Mouse (Mus musculus) MEL (cell line): ENCODE measurements at regions not wholly inside any gene's neighbourhood (a gene's known extent, or its start where the extent isn't known, plus 50 kb on each side); places are given as distances from the start of the nearest gene placed in this dataset.

Experiments used
- DNase-seq: peaks from one replicate; pipeline ENCODE4 v3.0.0; 2011; ENCODE audit warnings: low read depth, low spot score
- H3K27ac ChIP-seq: 2 replicates; pipeline ENCODE4 v1.5.1; 2012; ENCODE audit warnings: low read depth, mild to moderate bottlenecking, control low read depth, low read length, moderate library complexity; ENCODE audit not compliant: control insufficient read depth
- H3K27me3 ChIP-seq, 2 experiments: fragments of 150-350 bp in 1 of 2; sonication (generic) in 1 of 2; 2 replicates each; pipeline ENCODE4 v1.6.1; 2012; ENCODE audit warnings: low read length in 2 of 2, mild to moderate bottlenecking in 2 of 2, improper control_type of control experiment in 1 of 2, moderate library complexity in 1 of 2; ENCODE audit not compliant: insufficient read depth in 2 of 2, control insufficient read depth in 1 of 2
- H3K36me3 ChIP-seq, 2 experiments: 2 replicates each; pipeline ENCODE4 v1.6.1; 2012 to 2014; ENCODE audit warnings: low read length in 2 of 2, improper control_type of control experiment in 1 of 2, inconsistent platforms in 1 of 2, mild to moderate bottlenecking in 1 of 2; ENCODE audit not compliant: insufficient read depth in 2 of 2, control insufficient read depth in 1 of 2
- H3K4me1 ChIP-seq, 2 experiments: fragments of 150-350 bp in 1 of 2; sonication (generic) in 1 of 2; 2 replicates each; pipeline ENCODE4 v1.6.1; 2012; ENCODE audit warnings: low read length in 2 of 2, improper control_type of control experiment in 1 of 2, mild to moderate bottlenecking in 1 of 2; ENCODE audit not compliant: insufficient read depth in 2 of 2, control insufficient read depth in 1 of 2
- H3K4me3 ChIP-seq, 2 experiments: fragments of 150-350 bp in 1 of 2; sonication (generic) in 1 of 2; 2 replicates each; pipeline ENCODE4 v1.5.1; 2012; ENCODE audit warnings: low read depth in 2 of 2, low read length in 2 of 2, mild to moderate bottlenecking in 2 of 2, moderate library complexity in 2 of 2, control low read depth in 1 of 2, improper control_type of control experiment in 1 of 2; ENCODE audit not compliant: control insufficient read depth in 1 of 2, insufficient read depth in 1 of 2
- H3K79me2 ChIP-seq: 2 replicates; pipeline ENCODE4 v1.6.1; 2012; ENCODE audit warnings: mild to moderate bottlenecking, low read length, moderate library complexity; ENCODE audit not compliant: control insufficient read depth, poor library complexity, insufficient read depth
- H3K9ac ChIP-seq: 2 replicates; pipeline ENCODE4 v1.6.1; 2012; ENCODE audit warnings: low read depth, mild to moderate bottlenecking, control low read depth, low read length, moderate library complexity; ENCODE audit not compliant: control insufficient read depth, poor library complexity, severe bottlenecking
- H3K9me3 ChIP-seq: fragments of 150-350 bp; sonication (generic); replicated peaks from 2 replicates; pipeline ENCODE4 v1.6.1; 2012; ENCODE audit warnings: mild to moderate bottlenecking, low read length, improper control_type of control experiment, moderate library complexity; ENCODE audit not compliant: insufficient read depth
- CHD1 ChIP-seq: IDR thresholded peaks from 2 replicates; pipeline ENCODE4 v1.6.1; 2012; ENCODE audit warnings: low read depth, mild to moderate bottlenecking, inconsistent platforms, low read length, improper control_type of control experiment
- ELF1 ChIP-seq: IDR thresholded peaks from 2 replicates; pipeline ENCODE4 v1.6.1; 2014; ENCODE audit warnings: low read depth, mild to moderate bottlenecking, inconsistent platforms, low read length, improper control_type of control experiment, moderate library complexity
- EP300 ChIP-seq, 2 experiments: IDR thresholded peaks; 2 replicates each; pipeline ENCODE4 v1.6.1; 2011; ENCODE audit warnings: improper control_type of control experiment in 2 of 2, low read length in 2 of 2, low read depth in 1 of 2, mild to moderate bottlenecking in 1 of 2
- GABPA ChIP-seq: IDR thresholded peaks from 2 replicates; pipeline ENCODE4 v1.6.1; 2012; ENCODE audit warnings: low read depth, mild to moderate bottlenecking, inconsistent platforms, low read length, improper control_type of control experiment, moderate library complexity
- GATA1 ChIP-seq: IDR thresholded peaks from 2 replicates; pipeline ENCODE4 v1.6.1; 2011; ENCODE audit warnings: low read depth, low read length, improper control_type of control experiment
- JUND ChIP-seq: IDR thresholded peaks from 2 replicates; pipeline ENCODE4 v1.6.1; 2011; ENCODE audit warnings: low read depth, mild to moderate bottlenecking, improper control_type of control experiment, low read length
- KAT2A ChIP-seq: conservative IDR thresholded peaks from 2 replicates; pipeline ENCODE4 v1.6.1; 2012; ENCODE audit warnings: low read depth, low read length, improper control_type of control experiment, inconsistent platforms
- MAFK ChIP-seq: IDR thresholded peaks from 2 replicates; pipeline ENCODE4 v1.6.1; 2011; ENCODE audit warnings: low read depth, mild to moderate bottlenecking, low read length, improper control_type of control experiment, borderline replicate concordance
- MEF2A ChIP-seq: IDR thresholded peaks from 2 replicates; pipeline ENCODE4 v1.6.1; 2014; ENCODE audit warnings: low read depth, mild to moderate bottlenecking, inconsistent platforms, low read length, improper control_type of control experiment; ENCODE audit not compliant: poor library complexity, insufficient replicate concordance, severe bottlenecking; ENCODE audit errors: extremely low read depth
- MXI1 ChIP-seq: IDR thresholded peaks from 2 replicates; pipeline ENCODE4 v1.6.1; 2011; ENCODE audit warnings: mild to moderate bottlenecking, low read depth, low read length, improper control_type of control experiment
- NRF1 ChIP-seq: IDR thresholded peaks from 2 replicates; pipeline ENCODE4 v1.6.1; 2014; ENCODE audit warnings: low read depth, mild to moderate bottlenecking, inconsistent platforms, low read length, improper control_type of control experiment, moderate library complexity; ENCODE audit not compliant: poor library complexity, insufficient read depth, severe bottlenecking
- POLR2AphosphoS2 ChIP-seq: IDR thresholded peaks from 2 replicates; pipeline ENCODE4 v1.6.1; 2011; ENCODE audit warnings: low read length, improper control_type of control experiment
- RCOR1 ChIP-seq: IDR thresholded peaks from 2 replicates; pipeline ENCODE4 v1.6.1; 2012; ENCODE audit warnings: low read depth, mild to moderate bottlenecking, inconsistent platforms, low read length, improper control_type of control experiment
- TBP ChIP-seq: IDR thresholded peaks from 2 replicates; pipeline ENCODE4 v1.8.0; 2011; ENCODE audit warnings: low read depth, low read length, improper control_type of control experiment
- UBTF ChIP-seq: IDR thresholded peaks from 2 replicates; pipeline ENCODE4 v1.6.1; 2012; ENCODE audit warnings: low read depth, mild to moderate bottlenecking, inconsistent platforms, low read length, improper control_type of control experiment, moderate library complexity, borderline replicate concordance; ENCODE audit not compliant: insufficient read depth
- ZC3H11A ChIP-seq: IDR thresholded peaks from 2 replicates; pipeline ENCODE4 v1.6.1; 2012; ENCODE audit warnings: low read depth, mild to moderate bottlenecking, inconsistent platforms, low read length, improper control_type of control experiment
- ZMIZ1 ChIP-seq: IDR thresholded peaks from 2 replicates; pipeline ENCODE4 v1.6.1; 2012; ENCODE audit warnings: low read depth, mild to moderate bottlenecking, inconsistent platforms, low read length, improper control_type of control experiment, moderate library complexity

GRCm38 (mm10) chr12:9151426-9151825 is 121.6 kb downstream of the Ttc32 start:
- DNase-seq, result no peak
- H3K4me1 ChIP-seq, result no peaks in the 10 kb centered on the region
- H3K27me3 ChIP-seq, result no peaks in the 10 kb centered on the region
- H3K9ac ChIP-seq, result no peak overlapping the region
- H3K9me3 ChIP-seq, result no peaks in the 10 kb centered on the region
- no peak for TF ChIP-seq MAFK
- TF ChIP-seq NRF1, result no peak
- TF ChIP-seq POLR2AphosphoS2, result no peak
- no peak for TF ChIP-seq ELF1
- TF ChIP-seq ZC3H11A, result no peak
- no peak for TF ChIP-seq RCOR1
- TF ChIP-seq MXI1, result no peak
- TF ChIP-seq, all 39 proteins: peak for 0
- no peaks in the 10 kb centered on the region for H3K36me3 ChIP-seq
- H3K27ac ChIP-seq, result no peak overlapping the region
- H3K4me3 ChIP-seq, result no peak overlapping the region
- no peaks in the 10 kb centered on the region for H3K79me2 ChIP-seq

GRCm38 (mm10) chr12:9154491-9154890 is 124.7 kb downstream of the Ttc32 start:
- Histone ChIP-seq H3K79me2 (no peaks in the 10 kb centered on the region), H3K4me1 (no peaks in the 10 kb centered on the region), H3K27ac (no peak overlapping the region), H3K27me3 (no peaks in the 10 kb centered on the region), H3K36me3 (no peaks in the 10 kb centered on the region), H3K9ac (no peak overlapping the region), H3K9me3 (no peaks in the 10 kb centered on the region), H3K4me3 (no peak overlapping the region)
- no peak for DNase-seq
- no peak for TF ChIP-seq GATA1
- TF ChIP-seq MXI1, result no peak
- no peak for TF ChIP-seq TBP

GRCm38 (mm10) chr12:9156794-9157193 is 127.0 kb downstream of the Ttc32 start:
- Histone ChIP-seq H3K4me3 (no peak overlapping the region), H3K79me2 (no peaks in the 10 kb centered on the region), H3K9me3 (no peaks in the 10 kb centered on the region), H3K36me3 (no peaks in the 10 kb centered on the region), H3K9ac (no peak overlapping the region), H3K27me3 (no peaks in the 10 kb centered on the region), H3K27ac (no peak overlapping the region), H3K4me1 (no peaks in the 10 kb centered on the region)
- DNase-seq, result no peak
- no peak for TF ChIP-seq ZC3H11A
- TF ChIP-seq GABPA, result no peak
- no peak for TF ChIP-seq ZMIZ1
- no peak for TF ChIP-seq EP300 (IDR thresholded peaks at IDR 0.05; ENCODE audit: low read depth in 1 of 2, low read length in 2 of 2)
- no peak for TF ChIP-seq GATA1
- TF ChIP-seq UBTF, result no peak
- TF ChIP-seq KAT2A, result no peak
- no peak for TF ChIP-seq CHD1
- TF ChIP-seq JUND, result no peak
- TF ChIP-seq MXI1, result no peak
- no peak for TF ChIP-seq MEF2A
